Mouse (Mus musculus): ENCODE data around the gene Nr1h2.

- TF ChIP-seq CTCF (IDR thresholded peaks at IDR 0.05; ENCODE audit: low read depth), result no peak
- no peak for TF ChIP-seq EP300 (optimal IDR thresholded peaks at IDR 0.05)
Measured at GRCm38 (mm10) chr7:44529518-44529917, 24.2 kb downstream of the Nr1h2 start.
